Mouse (Mus musculus) limb, embryonic 10.5 days (tissue): ENCODE data around the gene Srd5a1. TPM values are rescaled to one million over a fixed set of nuclear protein-coding genes. Genes with fewer than 3 reads are reported as not detected.
"Not testable (repeated sequence)": the region's sequence is repeated elsewhere in the genome, so short reads cannot be mapped to it uniquely, and the experiment has no call there.

Source experiments
- DNase-seq: peaks from one replicate; pipeline ENCODE4 v3.0.0-alpha.2; 2017; ENCODE audit warnings: low spot score
- H3K27ac ChIP-seq: fragments of 300-500 bp; sonication (generic); 2 replicates; pipeline ENCODE4 v1.5.1; 2016; ENCODE audit warnings: mild to moderate bottlenecking
- H3K27me3 ChIP-seq: fragments of 300-500 bp; sonication (generic); 2 replicates; pipeline ENCODE4 v1.6.1; 2016; ENCODE audit warnings: low read depth, mild to moderate bottlenecking; ENCODE audit not compliant: poor library complexity, severe bottlenecking
- H3K36me3 ChIP-seq: fragments of 300-500 bp; sonication (generic); 2 replicates; pipeline ENCODE4 v1.6.1; 2016; ENCODE audit warnings: mild to moderate bottlenecking, moderate library complexity
- H3K4me1 ChIP-seq: fragments of 300-500 bp; sonication (generic); 2 replicates; pipeline ENCODE4 v1.6.1; 2016
- H3K4me3 ChIP-seq: fragments of 300-500 bp; sonication (generic); 2 replicates; pipeline ENCODE4 v1.5.1; 2016; ENCODE audit warnings: mild to moderate bottlenecking, moderate library complexity
- H3K9me3 ChIP-seq: fragments of 300-500 bp; sonication (generic); replicated peaks from 2 replicates; pipeline ENCODE4 v1.6.1; 2016; ENCODE audit warnings: mild to moderate bottlenecking
- WGBS: fragments of 180-500 bp; shearing (Covaris S2); methylation state at CpG from one replicate; pipeline ENCODE4 v1.1.7; 2016; 5-methylcytosine and 5-hydroxymethylcytosine counted together
- polyA plus RNA-seq: library from polyadenylated mRNA; unstranded; fragments of >200 nt; fragmentation: Nextera tagmentation; extraction: Ambion mirVana; gene quantifications from 2 replicates; pipeline ENCODE4 v1.2.1, GENCODE M21; 2016

Gene Srd5a1
- polyA plus RNA-seq, 1 experiment from 2014 or later, result 29.6 TPM

GRCm38 (mm10) chr13:69637657-69638056 is 26.4 kb upstream of the Srd5a1 start:
- H3K4me1 ChIP-seq, result no peaks in the 10 kb centered on the region
- H3K9me3 ChIP-seq, result no peaks in the 10 kb centered on the region
- H3K27me3 ChIP-seq, result no peaks in the 10 kb centered on the region
- WGBS, result 94% methylated on average over 9 of the region's 9 CpGs
- no peak for DNase-seq
- no peak overlapping the region for H3K4me3 ChIP-seq
- no peak overlapping the region for H3K27ac ChIP-seq
- peaks cover 80% of the 10 kb centered on the region for H3K36me3 ChIP-seq

GRCm38 (mm10) chr13:69636816-69637215 is 25.6 kb upstream of the Srd5a1 start:
- Histone ChIP-seq H3K4me1 (no peaks in the 10 kb centered on the region), H3K9me3 (no peaks in the 10 kb centered on the region), H3K27me3 (no peaks in the 10 kb centered on the region), H3K4me3 (no peak overlapping the region), H3K27ac (no peak overlapping the region), H3K36me3 (peaks cover 89% of the 10 kb centered on the region)
- WGBS, result 94% methylated on average over 6 of the region's 6 CpGs
- DNase-seq, result no peak

GRCm38 (mm10) chr13:69636375-69636774 is 25.1 kb upstream of the Srd5a1 start:
- peaks cover 93% of the 10 kb centered on the region for H3K36me3 ChIP-seq
- no peak overlapping the region for H3K4me3 ChIP-seq
- no peak overlapping the region for H3K27ac ChIP-seq
- no peaks in the 10 kb centered on the region for H3K4me1 ChIP-seq
- DNase-seq, result no peak
- WGBS, result 94% methylated on average over 3 of the region's 3 CpGs
- H3K9me3 ChIP-seq, result no peaks in the 10 kb centered on the region
- H3K27me3 ChIP-seq, result no peaks in the 10 kb centered on the region

- DNase-seq, H3K4me1 ChIP-seq, H3K4me3 ChIP-seq, H3K27ac ChIP-seq, H3K9me3 ChIP-seq, H3K27me3 ChIP-seq: not testable (repeated sequence)
- 97% methylated on average over 7 of the region's 7 CpGs for WGBS
- H3K36me3 ChIP-seq, result peaks cover 99% of the 10 kb centered on the region
These were observed 24.6 kb upstream of the Srd5a1 start for GRCm38 (mm10) chr13:69635836-69636235.

GRCm38 (mm10) chr13:69633988-69634387 is 22.7 kb upstream of the Srd5a1 start:
- H3K36me3 ChIP-seq, result peaks cover 100% of the 10 kb centered on the region

GRCm38 (mm10) chr13:69633551-69633950 is 22.3 kb upstream of the Srd5a1 start:
- WGBS, result 97% methylated on average over 9 of the region's 9 CpGs
- H3K27me3 ChIP-seq, result no peaks in the 10 kb centered on the region
- H3K36me3 ChIP-seq, result peaks cover 100% of the 10 kb centered on the region
- H3K4me1 ChIP-seq, result no peaks in the 10 kb centered on the region
- no peak overlapping the region for H3K27ac ChIP-seq
- H3K9me3 ChIP-seq, result no peaks in the 10 kb centered on the region
- DNase-seq, result no peak
- no peak overlapping the region for H3K4me3 ChIP-seq

More at GRCm38 (mm10) chr13:69633988-69634387, 22.7 kb upstream of the Srd5a1 start:
- no peak overlapping the region for H3K4me3 ChIP-seq
- WGBS, result 90% methylated on average over 2 of the region's 2 CpGs
- H3K27ac ChIP-seq, result no peak overlapping the region
- H3K4me1 ChIP-seq, result no peaks in the 10 kb centered on the region
- no peaks in the 10 kb centered on the region for H3K27me3 ChIP-seq
- no peaks in the 10 kb centered on the region for H3K9me3 ChIP-seq
- DNase-seq, result no peak

GRCm38 (mm10) chr13:69631659-69632058 is 20.4 kb upstream of the Srd5a1 start:
- Histone ChIP-seq H3K27ac (no peak overlapping the region), H3K27me3 (no peaks in the 10 kb centered on the region), H3K9me3 (no peaks in the 10 kb centered on the region), H3K36me3 (peaks cover 100% of the 10 kb centered on the region), H3K4me1 (no peaks in the 10 kb centered on the region), H3K4me3 (no peak overlapping the region)
- DNase-seq, result no peak
- 89% methylated on average over 4 of the region's 4 CpGs for WGBS

GRCm38 (mm10) chr13:69631111-69631510 is 19.9 kb upstream of the Srd5a1 start:
- H3K4me1 ChIP-seq, result no peaks in the 10 kb centered on the region
- no peak for DNase-seq
- 94% methylated on average over 3 of the region's 3 CpGs for WGBS
- H3K36me3 ChIP-seq, result peaks cover 100% of the 10 kb centered on the region
- H3K27ac ChIP-seq, result no peak overlapping the region
- H3K9me3 ChIP-seq, result no peaks in the 10 kb centered on the region
- H3K4me3 ChIP-seq, result no peak overlapping the region
- no peaks in the 10 kb centered on the region for H3K27me3 ChIP-seq

GRCm38 (mm10) chr13:69630576-69630975 is 19.3 kb upstream of the Srd5a1 start:
- WGBS, result 88% methylated on average over 8 of the region's 8 CpGs
- H3K9me3 ChIP-seq, result no peaks in the 10 kb centered on the region
- H3K36me3 ChIP-seq, result peaks cover 100% of the 10 kb centered on the region
- no peaks in the 10 kb centered on the region for H3K27me3 ChIP-seq
- no peak overlapping the region for H3K4me3 ChIP-seq
- no peak overlapping the region for H3K27ac ChIP-seq
- DNase-seq, result no peak
- no peaks in the 10 kb centered on the region for H3K4me1 ChIP-seq

- no peaks in the 10 kb centered on the region for H3K27me3 ChIP-seq
- no peak for DNase-seq
- WGBS, result over 99% methylated on average over 3 of the region's 3 CpGs
- no peak overlapping the region for H3K4me3 ChIP-seq
- peaks cover 100% of the 10 kb centered on the region for H3K36me3 ChIP-seq
- H3K27ac ChIP-seq, result no peak overlapping the region
- H3K4me1 ChIP-seq, result no peaks in the 10 kb centered on the region
- no peaks in the 10 kb centered on the region for H3K9me3 ChIP-seq
These were observed 16.7 kb upstream of the Srd5a1 start for GRCm38 (mm10) chr13:69627941-69628340.

- Histone ChIP-seq H3K4me3 (no peak overlapping the region), H3K9me3 (no peaks in the 10 kb centered on the region), H3K27ac (no peak overlapping the region), H3K4me1 (no peaks in the 10 kb centered on the region), H3K36me3 (peaks cover 99% of the 10 kb centered on the region), H3K27me3 (no peaks in the 10 kb centered on the region)
- WGBS, result 87% methylated on average over 3 of the region's 3 CpGs
- no peak for DNase-seq
These were observed 13.3 kb upstream of the Srd5a1 start for GRCm38 (mm10) chr13:69624510-69624909.

GRCm38 (mm10) chr13:69623843-69624242 is 12.6 kb upstream of the Srd5a1 start:
- Histone ChIP-seq H3K9me3 (no peaks in the 10 kb centered on the region), H3K27ac (no peak overlapping the region), H3K27me3 (no peaks in the 10 kb centered on the region), H3K36me3 (peaks cover 99% of the 10 kb centered on the region), H3K4me1 (no peaks in the 10 kb centered on the region), H3K4me3 (no peak overlapping the region)
- WGBS, result 84% methylated on average over 5 of the region's 5 CpGs
- no peak for DNase-seq

GRCm38 (mm10) chr13:69616716-69617115 is 5.5 kb upstream of the Srd5a1 start:
- H3K4me1 ChIP-seq, result peaks cover 9% of the 10 kb centered on the region
- no peaks in the 10 kb centered on the region for H3K27me3 ChIP-seq
- no peak overlapping the region for H3K4me3 ChIP-seq
- H3K36me3 ChIP-seq, result peaks cover 87% of the 10 kb centered on the region
- H3K27ac ChIP-seq, result no peak overlapping the region
- no peak for DNase-seq
- no peaks in the 10 kb centered on the region for H3K9me3 ChIP-seq
- 91% methylated on average over 6 of the region's 6 CpGs for WGBS

GRCm38 (mm10) chr13:69612175-69612544 is 918 bp upstream of the Srd5a1 start:
- H3K27ac ChIP-seq, result peak overlapping the region; percentile 91

More at GRCm38 (mm10) chr13:69612175-69612544, 918 bp upstream of the Srd5a1 start:
- Histone ChIP-seq H3K4me3 (peak overlapping the region; percentile 92), H3K36me3 (peaks cover 41% of the 10 kb centered on the region), H3K9me3 (no peaks in the 10 kb centered on the region), H3K27me3 (peaks cover 14% of the 10 kb centered on the region), H3K4me1 (peaks cover 16% of the 10 kb centered on the region)
- under 1% methylated on average over 24 of the region's 24 CpGs for WGBS
- no peak for DNase-seq
